Mouse (Mus musculus) gastrocnemius, adult 8-10 months (tissue): ENCODE measurements around the gene Gm49342. TPM values are rescaled to one million over a fixed set of nuclear protein-coding genes. Genes with fewer than 3 reads are reported as not detected.
"Not testable (repeated sequence)": the region's sequence is repeated elsewhere in the genome, so short reads cannot be mapped to it uniquely, and the experiment has no call there.

Experiments
- DNase-seq, 2 experiments: peaks; one replicate each; pipeline ENCODE4 v3.0.0; 2022; ENCODE audit warnings: low spot score in 2 of 2
- total RNA-seq, 4 experiments: library from RNA; stranded (reverse); gene quantifications; 2 replicates each; pipeline ENCODE4 v1.2.4; 2022

The Gm49342 gene
- 1 to 10 TPM; 2.1 to 5.2 (median 3.3) TPM for total RNA-seq

GRCm38 (mm10) chr14:50943932-50944667 lies at the start of gene Gm49342:
Gene Gm49342 (plus strand): TSS chr14:50944517.
- DNase-seq = peak; percentile 91 to 92

GRCm38 (mm10) chr14:50895407-50895806 lies 48.9 kb upstream of the Gm49342 start:
- no peak for DNase-seq

GRCm38 (mm10) chr14:50895985-50896746 lies 48.2 kb upstream of the Gm49342 start:
- DNase-seq = peak; percentile 68 to 80

GRCm38 (mm10) chr14:50896747-50897373 lies 47.5 kb upstream of the Gm49342 start:
- DNase-seq = no peak

- peak; percentile 32 to 55 for DNase-seq
Measured at GRCm38 (mm10) chr14:50897374-50897765, 46.9 kb upstream of the Gm49342 start, which contains the start of gene Klhl33. Gene Klhl33 (minus strand): TSS chr14:50897507.

- DNase-seq = not testable (repeated sequence)
Measured at GRCm38 (mm10) chr14:50897992-50898391, 46.3 kb upstream of the Gm49342 start.

- DNase-seq = no peak
Measured at GRCm38 (mm10) chr14:50903973-50904827, 40.1 kb upstream of the Gm49342 start.

GRCm38 (mm10) chr14:50904828-50905129 lies 39.5 kb upstream of the Gm49342 start:
- DNase-seq = no peak

- not testable (repeated sequence) for DNase-seq
Measured at GRCm38 (mm10) chr14:50905327-50905726, 39.0 kb upstream of the Gm49342 start.

- no peak for DNase-seq
Measured at GRCm38 (mm10) chr14:50908126-50908525, 36.2 kb upstream of the Gm49342 start.

GRCm38 (mm10) chr14:50911356-50911755 lies 33.0 kb upstream of the Gm49342 start:
- no peak for DNase-seq

GRCm38 (mm10) chr14:50923437-50923836 lies 20.9 kb upstream of the Gm49342 start:
- not testable (repeated sequence) for DNase-seq

GRCm38 (mm10) chr14:50924281-50925064 lies 19.8 kb upstream of the Gm49342 start, which contains the start of the genes Osgep and Apex1:
Gene Osgep (minus strand): TSS chr14:50924893.
Gene Apex1 (plus strand): TSS chr14:50924968.
- DNase-seq = peak; percentile 95 to 97

- no peak for DNase-seq
Measured at GRCm38 (mm10) chr14:50925111-50925920, 19.0 kb upstream of the Gm49342 start.

- no peak for DNase-seq
Measured at GRCm38 (mm10) chr14:50927366-50927765, 17.0 kb upstream of the Gm49342 start.

- DNase-seq = no peak
Measured at GRCm38 (mm10) chr14:50929951-50930350, 14.4 kb upstream of the Gm49342 start.

- peak in 1 of 2 experiments; percentile 64 for DNase-seq
Measured at GRCm38 (mm10) chr14:50930377-50930753, 14.0 kb upstream of the Gm49342 start.

GRCm38 (mm10) chr14:50930754-50931492 lies 13.4 kb upstream of the Gm49342 start, which contains the start of the genes Pip4p1 and Pnp:
Gene Pip4p1 (minus strand): TSS chr14:50930856.
Gene Pnp (plus strand): TSS chr14:50931082.
- peak; percentile 98 to 99 for DNase-seq
